Mouse (Mus musculus) cortical plate, adult 2 months (tissue): Measurements from ENCODE around the gene Npas1.

Experiments used
- CTCF ChIP-seq: fragments of 200-500 bp; IDR thresholded peaks from 2 replicates; pipeline ENCODE4 v1.5.1; 2011; ENCODE audit warnings: mild to moderate bottlenecking, control low read depth, low read length; ENCODE audit not compliant: insufficient read depth; ENCODE audit errors: extremely low read depth
- POLR2A ChIP-seq: fragments of 200-500 bp; IDR thresholded peaks from 2 replicates; pipeline ENCODE4 v1.6.1; 2011; ENCODE audit warnings: mild to moderate bottlenecking, low read length, control low read depth; ENCODE audit not compliant: insufficient read depth; ENCODE audit errors: extremely low read depth

DNA sequence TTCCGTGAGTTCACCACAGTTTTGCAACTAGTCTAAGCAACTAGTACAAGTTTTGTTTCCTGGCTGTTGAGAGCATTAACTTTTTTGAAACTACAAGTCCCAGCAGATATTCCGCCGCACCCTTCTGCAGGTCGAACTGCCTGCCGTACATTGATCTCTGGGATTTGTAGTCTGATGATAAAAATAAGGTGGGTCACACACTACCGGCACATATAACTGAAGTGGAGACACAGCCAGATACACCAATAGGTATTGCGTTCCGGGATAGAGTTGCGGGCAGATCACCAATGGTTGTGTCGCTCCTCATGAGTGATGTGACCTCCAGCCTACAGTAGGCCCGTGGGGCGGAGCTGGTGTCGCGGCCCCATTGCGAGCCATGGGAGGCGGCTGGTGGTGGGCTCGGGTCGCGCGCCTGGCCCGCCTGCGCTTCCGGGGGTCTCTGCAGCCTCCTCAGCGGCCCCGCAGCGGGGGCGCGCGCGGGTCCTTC lies 24.9 kb downstream of the Npas1 start, which contains the start of gene Tmem160:
- TF ChIP-seq CTCF (no peak), POLR2A (peak; percentile 24; the same call in 1 of the 2 replicates)
